Mouse (Mus musculus): ENCODE measurements around the gene Mttp. TPM values are rescaled to one million over a fixed set of nuclear protein-coding genes. Genes with fewer than 3 reads are reported as not detected.

Gene Mttp
- polyA plus RNA-seq, 1 experiment, result 1.6 TPM

GRCm38 (mm10) chr3:138096263-138097028 is 48.3 kb downstream of the Mttp start:
- no peaks in the 10 kb centered on the region for H3K4me1 ChIP-seq (replicated peaks; ENCODE audit: control insufficient read depth, insufficient read depth, low read length)
- H3K4me3 ChIP-seq (ENCODE audit: control insufficient read depth, insufficient read depth, low read length), result no peak overlapping the region
- TF ChIP-seq CTCF (IDR thresholded peaks at IDR 0.05; ENCODE audit: borderline replicate concordance, control insufficient read depth, extremely low read depth, insufficient read depth, low read length, poor library complexity), result no peak
- TF ChIP-seq POLR2A (IDR thresholded peaks at IDR 0.05; ENCODE audit: control insufficient read depth, extremely low read depth, insufficient read depth, low read length, poor library complexity), result no peak
- no peak overlapping the region for H3K27ac ChIP-seq (ENCODE audit: control insufficient read depth, insufficient read depth, low read length)
- WGBS, result 95% methylated on average over 19 of the region's 19 CpGs
- H3K36me3 ChIP-seq (ENCODE audit: control insufficient read depth, insufficient read depth, low read length), result no peaks in the 10 kb centered on the region
- H3K27me3 ChIP-seq (ENCODE audit: control insufficient read depth, insufficient read depth, low read length), result no peaks in the 10 kb centered on the region
- no peak for DNase-seq

- no peak overlapping the region for H3K4me3 ChIP-seq (ENCODE audit: control insufficient read depth, insufficient read depth, low read length)
- H3K27me3 ChIP-seq (ENCODE audit: control insufficient read depth, insufficient read depth, low read length), result no peaks in the 10 kb centered on the region
- H3K27ac ChIP-seq (ENCODE audit: control insufficient read depth, insufficient read depth, low read length), result no peak overlapping the region; the same call in 1 of the 2 replicates
- DNase-seq, result no peak
- WGBS, result 90% methylated on average over 10 of the region's 10 CpGs
- no peaks in the 10 kb centered on the region for H3K36me3 ChIP-seq (ENCODE audit: control insufficient read depth, insufficient read depth, low read length)
- no peaks in the 10 kb centered on the region for H3K4me1 ChIP-seq (replicated peaks; ENCODE audit: control insufficient read depth, insufficient read depth, low read length)
- TF ChIP-seq POLR2A (IDR thresholded peaks at IDR 0.05; ENCODE audit: control insufficient read depth, extremely low read depth, insufficient read depth, low read length, poor library complexity) (no peak), CTCF (IDR thresholded peaks at IDR 0.05; ENCODE audit: borderline replicate concordance, control insufficient read depth, extremely low read depth, insufficient read depth, low read length, poor library complexity) (no peak)
These were observed 49.0 kb downstream of the Mttp start for GRCm38 (mm10) chr3:138095718-138096117.

GRCm38 (mm10) chr3:138095301-138095700 is 49.5 kb downstream of the Mttp start:
- Histone ChIP-seq H3K36me3 (ENCODE audit: control insufficient read depth, insufficient read depth, low read length) (no peaks in the 10 kb centered on the region), H3K27me3 (ENCODE audit: control insufficient read depth, insufficient read depth, low read length) (no peaks in the 10 kb centered on the region), H3K27ac (ENCODE audit: control insufficient read depth, insufficient read depth, low read length) (no peak overlapping the region), H3K4me3 (ENCODE audit: control insufficient read depth, insufficient read depth, low read length) (no peak overlapping the region), H3K4me1 (replicated peaks; ENCODE audit: control insufficient read depth, insufficient read depth, low read length) (no peaks in the 10 kb centered on the region)
- no peak for DNase-seq
- 87% methylated on average over 3 of the region's 3 CpGs for WGBS
- TF ChIP-seq POLR2A (IDR thresholded peaks at IDR 0.05; ENCODE audit: control insufficient read depth, extremely low read depth, insufficient read depth, low read length, poor library complexity) (no peak), CTCF (IDR thresholded peaks at IDR 0.05; ENCODE audit: borderline replicate concordance, control insufficient read depth, extremely low read depth, insufficient read depth, low read length, poor library complexity) (no peak)

GRCm38 (mm10) chr3:138083896-138084295 is 60.9 kb downstream of the Mttp start:
- no peaks in the 10 kb centered on the region for H3K4me1 ChIP-seq (replicated peaks; ENCODE audit: control insufficient read depth, insufficient read depth, low read length)
- DNase-seq, result no peak
- H3K36me3 ChIP-seq (ENCODE audit: control insufficient read depth, insufficient read depth, low read length), result no peaks in the 10 kb centered on the region
- H3K4me3 ChIP-seq (ENCODE audit: control insufficient read depth, insufficient read depth, low read length), result no peak overlapping the region
- H3K27ac ChIP-seq (ENCODE audit: control insufficient read depth, insufficient read depth, low read length), result no peak overlapping the region
- TF ChIP-seq CTCF (IDR thresholded peaks at IDR 0.05; ENCODE audit: borderline replicate concordance, control insufficient read depth, extremely low read depth, insufficient read depth, low read length, poor library complexity), result no peak
- TF ChIP-seq POLR2A (IDR thresholded peaks at IDR 0.05; ENCODE audit: control insufficient read depth, extremely low read depth, insufficient read depth, low read length, poor library complexity), result no peak
- WGBS, result 94% methylated on average over 4 of the region's 4 CpGs
- no peaks in the 10 kb centered on the region for H3K27me3 ChIP-seq (ENCODE audit: control insufficient read depth, insufficient read depth, low read length)

- Histone ChIP-seq H3K4me1 (replicated peaks; ENCODE audit: control insufficient read depth, insufficient read depth, low read length) (no peaks in the 10 kb centered on the region), H3K4me3 (ENCODE audit: control insufficient read depth, insufficient read depth, low read length) (no peak overlapping the region), H3K36me3 (ENCODE audit: control insufficient read depth, insufficient read depth, low read length) (no peaks in the 10 kb centered on the region), H3K27ac (ENCODE audit: control insufficient read depth, insufficient read depth, low read length) (no peak overlapping the region), H3K27me3 (ENCODE audit: control insufficient read depth, insufficient read depth, low read length) (no peaks in the 10 kb centered on the region)
- DNase-seq, result no peak
- no peak for TF ChIP-seq POLR2A (IDR thresholded peaks at IDR 0.05; ENCODE audit: control insufficient read depth, extremely low read depth, insufficient read depth, low read length, poor library complexity)
- no peak for TF ChIP-seq CTCF (IDR thresholded peaks at IDR 0.05; ENCODE audit: borderline replicate concordance, control insufficient read depth, extremely low read depth, insufficient read depth, low read length, poor library complexity)
- WGBS, result 100% methylated on average over 1 of the region's 1 CpGs
These were observed 61.6 kb downstream of the Mttp start for GRCm38 (mm10) chr3:138083073-138083637.

GRCm38 (mm10) chr3:138078701-138079100 is 66.1 kb downstream of the Mttp start:
- H3K36me3 ChIP-seq (ENCODE audit: control insufficient read depth, insufficient read depth, low read length), result no peaks in the 10 kb centered on the region
- no peak for TF ChIP-seq POLR2A (IDR thresholded peaks at IDR 0.05; ENCODE audit: control insufficient read depth, extremely low read depth, insufficient read depth, low read length, poor library complexity)
- no peak for TF ChIP-seq CTCF (IDR thresholded peaks at IDR 0.05; ENCODE audit: borderline replicate concordance, control insufficient read depth, extremely low read depth, insufficient read depth, low read length, poor library complexity)
- 94% methylated on average over 1 of the region's 1 CpGs for WGBS
- DNase-seq, result no peak
- no peak overlapping the region for H3K27ac ChIP-seq (ENCODE audit: control insufficient read depth, insufficient read depth, low read length)
- no peaks in the 10 kb centered on the region for H3K4me1 ChIP-seq (replicated peaks; ENCODE audit: control insufficient read depth, insufficient read depth, low read length)
- no peaks in the 10 kb centered on the region for H3K27me3 ChIP-seq (ENCODE audit: control insufficient read depth, insufficient read depth, low read length)
- no peak overlapping the region for H3K4me3 ChIP-seq (ENCODE audit: control insufficient read depth, insufficient read depth, low read length)
